Mouse (Mus musculus) liver, adult 2 months (tissue): ENCODE measurements at regions not wholly inside any gene's neighbourhood (a gene's known extent, or its start where the extent isn't known, plus 50 kb on each side); places are given as distances from the start of the nearest gene placed in this dataset.
A peak's percentile ranks its signal among the peaks of the same experiment; 100 is the strongest.

Experiments used
- DNase-seq: peaks from one replicate; pipeline ENCODE4 v3.0.0-alpha.2; 2011; ENCODE audit warnings: low read depth, low spot score; ENCODE audit errors: extremely low read depth
- H3K27ac ChIP-seq: fragments of 200-500 bp; replicated peaks from 2 replicates; pipeline ENCODE4 v1.5.1; 2012; ENCODE audit warnings: low read depth, mild to moderate bottlenecking, control low read depth, inconsistent platforms, low read length; ENCODE audit not compliant: insufficient read depth
- H3K27me3 ChIP-seq: fragments of 200-500 bp; 2 replicates; pipeline ENCODE4 v1.6.1; 2012; ENCODE audit warnings: mild to moderate bottlenecking, moderate library complexity, low read length, inconsistent platforms; ENCODE audit not compliant: control insufficient read depth, insufficient read depth
- H3K36me3 ChIP-seq: fragments of 200-500 bp; 2 replicates; pipeline ENCODE4 v1.6.1; 2012; ENCODE audit warnings: low read length, inconsistent platforms; ENCODE audit not compliant: control insufficient read depth, insufficient read depth
- H3K4me1 ChIP-seq: fragments of 200-500 bp; 2 replicates; pipeline ENCODE4 v1.6.1; 2011; ENCODE audit warnings: low read length; ENCODE audit not compliant: control insufficient read depth, insufficient read depth
- H3K4me3 ChIP-seq: fragments of 200-500 bp; 2 replicates; pipeline ENCODE4 v1.5.1; 2011; ENCODE audit warnings: low read depth, mild to moderate bottlenecking, control low read depth, low read length, moderate library complexity; ENCODE audit not compliant: insufficient read depth
- H3K79me2 ChIP-seq: fragments of 200-500 bp; 2 replicates; pipeline ENCODE4 v1.6.1; 2012; ENCODE audit warnings: inconsistent platforms, mild to moderate bottlenecking, low read length, moderate library complexity; ENCODE audit not compliant: control insufficient read depth, insufficient read depth
- H3K9ac ChIP-seq: fragments of 200-500 bp; 2 replicates; pipeline ENCODE4 v1.6.1; 2012; ENCODE audit warnings: low read depth, mild to moderate bottlenecking, control low read depth, inconsistent platforms, low read length
- CTCF ChIP-seq: fragments of 200-500 bp; IDR thresholded peaks from 2 replicates; pipeline ENCODE4 v1.5.1; 2011; ENCODE audit warnings: low read depth, low read length, control low read depth
- POLR2A ChIP-seq: fragments of 200-500 bp; IDR thresholded peaks from 2 replicates; pipeline ENCODE4 v1.6.1; 2011; ENCODE audit warnings: low read length, control low read depth; ENCODE audit not compliant: insufficient read depth; ENCODE audit errors: extremely low read depth
- WGBS: fragments of 180-500 bp; shearing (Covaris S2); methylation state at CpG from one replicate; pipeline ENCODE4 v1.1.7; 2018; 5-methylcytosine and 5-hydroxymethylcytosine counted together

DNA sequence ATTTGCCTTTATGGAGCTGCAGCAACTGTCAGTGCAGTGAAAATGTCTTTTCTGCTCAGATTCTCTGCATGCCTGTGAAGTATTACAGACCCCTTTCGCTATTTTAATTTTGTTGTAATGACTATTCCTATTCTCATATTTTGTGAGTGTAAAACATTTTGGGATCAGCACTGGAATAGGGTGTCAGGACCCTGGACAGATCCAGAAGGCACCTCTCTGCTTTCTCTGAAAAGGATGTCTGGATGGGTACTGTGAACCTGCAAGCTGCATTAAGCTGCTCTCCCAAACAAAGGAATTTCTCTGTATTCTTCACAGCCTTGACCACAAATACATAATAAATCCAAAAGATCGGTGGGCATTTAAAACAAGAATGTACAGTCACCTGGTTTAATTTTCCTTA lies 460.8 kb downstream of the Rapgef2 start:
- H3K36me3 ChIP-seq = no peaks in the 10 kb centered on the region
- no peaks in the 10 kb centered on the region for H3K79me2 ChIP-seq
- H3K4me1 ChIP-seq = no peaks in the 10 kb centered on the region
- no peak overlapping the region for H3K27ac ChIP-seq
- DNase-seq = no peak
- WGBS = 67% methylated on average over 2 of the region's 2 CpGs
- H3K27me3 ChIP-seq = no peaks in the 10 kb centered on the region
- no peak overlapping the region for H3K9ac ChIP-seq
- no peak overlapping the region for H3K4me3 ChIP-seq
- TF ChIP-seq POLR2A (no peak), CTCF (no peak)

GRCm38 (mm10) chr3:78812425-78812824 lies 473.9 kb downstream of the Rapgef2 start:
- no peak for DNase-seq
- TF ChIP-seq POLR2A = no peak
- no peak for TF ChIP-seq CTCF
- no peak overlapping the region for H3K4me3 ChIP-seq
- no peaks in the 10 kb centered on the region for H3K27me3 ChIP-seq
- no peaks in the 10 kb centered on the region for H3K4me1 ChIP-seq
- no peak overlapping the region for H3K27ac ChIP-seq
- 82% methylated on average over 3 of the region's 3 CpGs for WGBS
- H3K36me3 ChIP-seq = no peaks in the 10 kb centered on the region
- no peak overlapping the region for H3K9ac ChIP-seq
- no peaks in the 10 kb centered on the region for H3K79me2 ChIP-seq

- Histone ChIP-seq H3K27me3 (no peaks in the 10 kb centered on the region), H3K79me2 (no peaks in the 10 kb centered on the region), H3K4me3 (no peak overlapping the region), H3K36me3 (no peaks in the 10 kb centered on the region), H3K27ac (no peak overlapping the region), H3K4me1 (no peaks in the 10 kb centered on the region), H3K9ac (no peak overlapping the region)
- WGBS = 86% methylated on average over 5 of the region's 5 CpGs
- DNase-seq = no peak
- TF ChIP-seq POLR2A (no peak), CTCF (no peak)
Observed at GRCm38 (mm10) chr3:78810431-78811152, 475.7 kb downstream of the Rapgef2 start.

DNA sequence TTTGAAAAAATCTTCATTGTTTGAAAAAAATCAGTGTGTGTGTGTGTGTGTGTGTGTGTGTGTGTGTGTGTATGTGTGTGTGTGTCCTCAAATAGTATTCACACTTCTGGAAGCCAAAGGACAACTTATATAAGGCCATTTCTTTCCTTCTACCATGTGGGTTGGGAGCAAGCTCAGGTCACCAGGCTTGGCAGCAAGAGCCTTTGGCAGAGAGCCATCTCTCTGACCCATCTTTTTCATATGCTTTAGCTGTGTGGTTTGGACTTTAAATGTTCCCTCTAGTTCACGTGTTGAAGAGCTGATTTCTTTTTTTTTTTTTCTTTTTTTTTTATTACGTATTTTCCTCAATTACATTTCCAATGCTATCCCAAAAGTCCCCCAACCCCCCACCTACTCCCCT lies 483.1 kb downstream of the Rapgef2 start:
- no peak overlapping the region for H3K27ac ChIP-seq
- H3K4me3 ChIP-seq = no peak overlapping the region
- peak; percentile 59 for DNase-seq
- no peaks in the 10 kb centered on the region for H3K27me3 ChIP-seq
- 63% methylated on average over 2 of the region's 2 CpGs for WGBS
- TF ChIP-seq CTCF = no peak
- no peak for TF ChIP-seq POLR2A
- no peak overlapping the region for H3K9ac ChIP-seq
- H3K4me1 ChIP-seq = no peaks in the 10 kb centered on the region
- H3K36me3 ChIP-seq = no peaks in the 10 kb centered on the region
- no peaks in the 10 kb centered on the region for H3K79me2 ChIP-seq

GRCm38 (mm10) chr3:78795951-78796455 lies 490.3 kb downstream of the Rapgef2 start:
- Histone ChIP-seq H3K4me1 (no peaks in the 10 kb centered on the region), H3K4me3 (no peak overlapping the region), H3K27ac (no peak overlapping the region), H3K27me3 (no peaks in the 10 kb centered on the region), H3K36me3 (no peaks in the 10 kb centered on the region), H3K79me2 (no peaks in the 10 kb centered on the region), H3K9ac (no peak overlapping the region)
- peak; percentile 5 for DNase-seq
- no peak for TF ChIP-seq CTCF
- no peak for TF ChIP-seq POLR2A
- WGBS = 86% methylated on average over 4 of the region's 4 CpGs

DNA sequence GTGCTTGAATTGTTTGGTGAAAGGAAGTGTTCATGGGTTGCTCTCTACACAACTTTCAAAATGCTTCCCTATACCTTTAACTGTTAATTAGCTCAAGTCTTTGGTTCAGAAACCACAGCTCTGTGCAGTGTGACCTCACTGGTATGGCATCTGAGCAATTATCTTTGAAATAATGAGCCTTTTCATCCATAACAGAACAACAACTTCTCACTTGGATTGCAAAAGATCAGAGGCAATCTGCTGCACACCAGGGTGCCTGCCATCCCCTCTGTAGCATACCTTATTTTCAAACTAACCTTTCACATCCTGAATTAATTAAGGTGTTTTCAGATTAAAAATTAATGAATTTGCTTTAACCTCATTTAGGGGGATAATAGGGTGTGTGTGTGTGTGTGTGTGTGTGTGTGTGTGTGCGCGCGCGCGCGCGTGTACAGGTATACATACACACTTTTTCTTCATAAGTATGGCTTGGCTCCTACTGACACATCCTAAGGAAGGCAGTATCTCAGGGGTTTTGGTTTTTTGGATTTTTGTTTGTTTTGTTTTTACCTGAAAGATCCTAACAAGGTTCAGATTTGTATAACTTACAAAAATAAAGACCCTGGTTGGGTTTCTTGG lies 493.8 kb downstream of the Rapgef2 start:
- no peak for DNase-seq
- H3K4me3 ChIP-seq = no peak overlapping the region
- H3K9ac ChIP-seq = no peak overlapping the region
- H3K27me3 ChIP-seq = no peaks in the 10 kb centered on the region
- no peaks in the 10 kb centered on the region for H3K79me2 ChIP-seq
- H3K27ac ChIP-seq = no peak overlapping the region
- WGBS = 97% methylated on average over 7 of the region's 7 CpGs
- TF ChIP-seq CTCF = no peak
- TF ChIP-seq POLR2A = no peak
- no peaks in the 10 kb centered on the region for H3K36me3 ChIP-seq
- no peaks in the 10 kb centered on the region for H3K4me1 ChIP-seq
